Mouse (Mus musculus) CH12.LX (cell line): ENCODE data around the gene Fcna.

ENCODE experiments used
- CTCF ChIP-seq, 2 experiments: IDR thresholded peaks in 1 of 2; conservative IDR thresholded peaks in 1 of 2; 2 replicates each; pipeline ENCODE4 v1.5.1; 2011 to 2012; ENCODE audit warnings: low read depth in 2 of 2, low read length in 2 of 2, improper control_type of control experiment in 1 of 2, inconsistent platforms in 1 of 2, mild to moderate bottlenecking in 1 of 2, moderate library complexity in 1 of 2
- E2F4 ChIP-seq: IDR thresholded peaks from 2 replicates; pipeline ENCODE4 v1.6.1; 2011; ENCODE audit warnings: low read depth, low read length, improper control_type of control experiment; ENCODE audit not compliant: insufficient replicate concordance
- EP300 ChIP-seq: IDR thresholded peaks from 2 replicates; pipeline ENCODE4 v1.6.1; 2011; ENCODE audit warnings: low read length, improper control_type of control experiment
- GABPA ChIP-seq: IDR thresholded peaks from 2 replicates; pipeline ENCODE4 v1.6.1; 2012; ENCODE audit warnings: low read depth, low read length, improper control_type of control experiment, inconsistent platforms; ENCODE audit not compliant: insufficient replicate concordance
- MAX ChIP-seq: IDR thresholded peaks from 2 replicates; pipeline ENCODE4 v1.6.1; 2011; ENCODE audit warnings: low read length, improper control_type of control experiment

- TF ChIP-seq GABPA, result no peak
- no peak for TF ChIP-seq MAX
- TF ChIP-seq EP300, result no peak
- TF ChIP-seq E2F4, result no peak
- TF ChIP-seq CTCF (conservative IDR thresholded peaks at IDR 0.05 in 1 of 2, IDR thresholded peaks at IDR 0.05 in 1 of 2; ENCODE audit: low read depth in 2 of 2, low read length in 2 of 2), result no peak
Measured at GRCm38 (mm10) chr2:25576965-25577891, 50.6 kb downstream of the Fcna start.
